Mouse (Mus musculus) stomach, embryonic 15.5 days (tissue): ENCODE data around the gene Try10. TPM values are rescaled to one million over a fixed set of nuclear protein-coding genes. Genes with fewer than 3 reads are reported as not detected.
"Not testable (repeated sequence)": the region's sequence is repeated elsewhere in the genome, so short reads cannot be mapped to it uniquely, and the experiment has no call there.

Experiments
- ATAC-seq: fragments of 200-750 bp; cut with Nextera tagmentation; 2 replicates; pipeline ENCODE4 v1.8.0; 2017; ENCODE audit warnings: low read depth, moderate number of reproducible peaks, moderate TSS enrichment; ENCODE audit not compliant: insufficient read depth, low FRiP score
- H3K27ac ChIP-seq: fragments of 300-500 bp; sonication (generic); 2 replicates; pipeline ENCODE4 v1.5.1; 2015; ENCODE audit warnings: mild to moderate bottlenecking, inconsistent platforms
- H3K27me3 ChIP-seq: fragments of 300-500 bp; sonication (generic); replicated peaks from 2 replicates; pipeline ENCODE4 v1.6.1; 2015; ENCODE audit warnings: inconsistent platforms
- H3K36me3 ChIP-seq: fragments of 300-500 bp; sonication (generic); 2 replicates; pipeline ENCODE4 v1.6.1; 2015; ENCODE audit warnings: inconsistent platforms
- H3K4me1 ChIP-seq: fragments of 300-500 bp; sonication (generic); 2 replicates; pipeline ENCODE4 v1.6.1; 2015; ENCODE audit warnings: inconsistent platforms
- H3K4me2 ChIP-seq: fragments of 300-500 bp; sonication (generic); 2 replicates; pipeline ENCODE4 v1.6.1; 2015; ENCODE audit warnings: mild to moderate bottlenecking, inconsistent platforms
- H3K4me3 ChIP-seq: fragments of 300-500 bp; sonication (generic); replicated peaks from 2 replicates; pipeline ENCODE4 v1.5.1; 2015; ENCODE audit warnings: inconsistent platforms
- H3K9ac ChIP-seq: fragments of 300-500 bp; sonication (generic); 2 replicates; pipeline ENCODE4 v1.6.1; 2015; ENCODE audit warnings: inconsistent platforms
- H3K9me3 ChIP-seq: fragments of 300-500 bp; sonication (generic); 2 replicates; pipeline ENCODE4 v1.6.1; 2016; ENCODE audit warnings: inconsistent platforms
- WGBS: fragments of 180-500 bp; shearing (Covaris S2); methylation state at CpG from one replicate; pipeline ENCODE4 v1.1.7; 2015; 5-methylcytosine and 5-hydroxymethylcytosine counted together
- polyA plus RNA-seq: library from polyadenylated mRNA; unstranded; fragments of >200 nt; fragmentation: Nextera tagmentation; extraction: Ambion mirVana; gene quantifications from 2 replicates; pipeline ENCODE4 v1.2.1, GENCODE M21; 2015

The Try10 gene
- polyA plus RNA-seq, result 272 and 357 TPM in 2 replicates

DNA sequence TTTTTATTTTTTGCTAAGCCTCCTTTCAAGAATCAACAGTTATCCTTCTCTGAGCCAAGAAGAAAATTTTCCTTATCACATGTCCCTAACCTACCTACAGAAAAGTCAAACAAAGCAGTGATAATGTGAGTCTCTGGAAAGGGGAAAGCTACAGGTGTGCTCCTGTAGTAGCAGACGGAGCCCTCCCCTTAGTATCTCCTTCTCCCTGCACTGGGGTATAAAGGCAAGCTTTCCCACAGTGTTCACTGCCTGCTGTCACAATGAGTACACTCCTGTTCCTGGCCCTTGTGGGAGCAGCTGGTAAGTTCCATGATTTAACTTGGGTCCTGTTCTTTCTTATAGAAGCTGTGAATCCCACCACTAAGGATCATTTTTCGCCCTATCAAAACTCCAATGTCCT is at the start of gene Try10:
Try10 (plus strand) TSS at position 174 of the 400 bp plus-strand sequence.
- Histone ChIP-seq H3K9me3 (no peaks in the 10 kb centered on the region), H3K4me3 (no peak within 1 kb of the TSS), H3K27ac (no peak within 1 kb of the TSS), H3K27me3 (no peaks in the 10 kb centered on the region), H3K36me3 (no peaks in the 10 kb centered on the region), H3K4me2 (no peak within 1 kb of the TSS), H3K9ac (no peak within 1 kb of the TSS), H3K4me1 (no peaks in the 10 kb centered on the region)
- WGBS, result 71% methylated on average over 2 of the region's 2 CpGs
- peak; percentile 53; the same call in 1 of the 2 replicates for ATAC-seq

DNA sequence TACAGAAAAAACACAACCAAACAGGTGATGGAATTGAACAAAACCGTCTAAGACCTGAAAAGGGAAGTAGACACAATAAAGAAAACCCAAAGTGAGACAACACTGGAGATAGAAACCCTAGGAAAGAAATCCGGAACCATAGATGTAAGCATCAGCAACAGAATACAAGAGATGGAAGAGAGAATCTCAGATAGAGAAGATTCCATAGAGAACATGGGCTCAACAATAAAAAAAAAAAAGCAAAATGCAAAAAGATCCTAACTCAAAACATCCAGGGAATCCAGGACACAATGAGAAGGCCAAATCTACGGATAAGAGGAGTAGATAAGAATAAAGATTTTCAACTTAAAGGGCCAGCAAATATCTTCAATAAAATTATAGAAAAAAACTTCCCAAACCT is 37.2 kb upstream of the Try10 start, which contains the start of gene Try5:
Try5 (minus strand) TSS at position 101 of the 400 bp plus-strand sequence.
- not testable (repeated sequence) for H3K9me3 ChIP-seq, H3K27me3 ChIP-seq, H3K9ac ChIP-seq, H3K4me1 ChIP-seq, H3K27ac ChIP-seq, H3K4me2 ChIP-seq, H3K4me3 ChIP-seq, ATAC-seq, H3K36me3 ChIP-seq
- 68% methylated on average over 3 of the region's 3 CpGs for WGBS

DNA sequence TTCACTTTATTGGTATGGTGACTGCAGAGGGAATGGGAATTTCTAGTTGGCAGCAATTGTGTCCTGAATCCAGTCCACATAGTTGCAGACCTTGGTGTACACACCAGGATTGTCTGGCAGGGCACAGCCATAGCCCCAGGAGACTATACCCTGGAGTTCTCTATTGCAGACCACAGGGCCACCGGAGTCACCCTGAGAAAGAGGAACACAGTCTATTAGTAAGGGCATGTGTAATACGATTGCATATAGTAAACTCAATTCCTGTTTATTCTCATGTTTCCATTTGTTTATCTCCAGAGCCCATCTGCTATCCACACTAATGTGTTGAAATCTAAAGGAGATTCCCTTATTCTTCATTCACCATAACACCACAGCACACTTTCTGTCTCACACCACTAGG is 19.9 kb downstream of the Try10 start:
- H3K27ac ChIP-seq, H3K9ac ChIP-seq, H3K4me2 ChIP-seq, ATAC-seq, H3K27me3 ChIP-seq, H3K4me1 ChIP-seq, H3K9me3 ChIP-seq, H3K4me3 ChIP-seq, H3K36me3 ChIP-seq: not testable (repeated sequence)
- 80% methylated on average over 1 of the region's 2 CpGs for WGBS

DNA sequence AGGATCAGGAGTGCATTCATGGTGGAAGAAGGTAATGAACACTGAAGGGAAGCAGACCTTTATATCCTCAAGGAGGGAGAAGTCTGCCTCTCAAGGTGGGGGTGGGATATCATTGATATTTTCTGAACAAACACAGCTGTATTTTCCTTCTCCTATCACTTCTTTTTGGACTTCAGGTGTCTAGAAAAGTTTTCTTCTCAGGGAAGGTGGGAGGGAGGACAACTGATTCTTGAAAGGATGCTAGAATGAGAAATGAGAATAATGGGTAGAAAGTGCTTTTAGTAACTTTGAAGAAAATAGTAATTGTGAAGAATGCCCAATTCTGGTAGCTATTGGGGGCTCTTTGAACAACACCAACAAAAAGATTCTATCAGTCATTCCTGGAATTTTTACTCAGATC is 23.7 kb downstream of the Try10 start, which contains the start of gene Prss3:
Prss3 (minus strand) TSS at position 101 of the 400 bp plus-strand sequence.
- H3K4me2 ChIP-seq, H3K4me1 ChIP-seq, H3K9ac ChIP-seq, ATAC-seq, H3K36me3 ChIP-seq, H3K27me3 ChIP-seq, H3K4me3 ChIP-seq, H3K9me3 ChIP-seq, H3K27ac ChIP-seq: not testable (repeated sequence)

DNA sequence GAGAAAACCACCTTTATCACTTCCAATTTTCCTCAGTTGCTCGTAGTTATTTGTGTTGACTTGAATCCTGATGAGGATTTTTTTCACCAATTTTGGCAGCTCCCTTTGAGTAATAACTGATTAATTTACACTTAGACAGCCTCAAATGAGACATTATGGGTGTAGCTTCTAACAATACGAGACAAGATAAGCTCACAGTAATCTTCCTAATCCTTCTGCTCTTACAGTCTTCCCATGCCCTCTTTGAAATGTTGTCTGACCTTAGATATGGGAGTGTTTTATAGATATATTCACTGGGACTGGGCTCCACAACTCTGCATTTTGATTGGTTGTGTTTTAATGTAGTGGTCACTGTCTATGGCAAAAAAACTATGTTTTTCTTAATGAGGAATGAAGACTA is 32.9 kb downstream of the Try10 start:
- Histone ChIP-seq H3K4me2 (no peak overlapping the region), H3K9me3 (no peaks in the 10 kb centered on the region), H3K9ac (no peak overlapping the region), H3K4me3 (no peak overlapping the region), H3K27me3 (no peaks in the 10 kb centered on the region), H3K36me3 (no peaks in the 10 kb centered on the region), H3K27ac (no peak overlapping the region), H3K4me1 (no peaks in the 10 kb centered on the region)
- no peak for ATAC-seq
- 66% methylated on average over 2 of the region's 2 CpGs for WGBS

DNA sequence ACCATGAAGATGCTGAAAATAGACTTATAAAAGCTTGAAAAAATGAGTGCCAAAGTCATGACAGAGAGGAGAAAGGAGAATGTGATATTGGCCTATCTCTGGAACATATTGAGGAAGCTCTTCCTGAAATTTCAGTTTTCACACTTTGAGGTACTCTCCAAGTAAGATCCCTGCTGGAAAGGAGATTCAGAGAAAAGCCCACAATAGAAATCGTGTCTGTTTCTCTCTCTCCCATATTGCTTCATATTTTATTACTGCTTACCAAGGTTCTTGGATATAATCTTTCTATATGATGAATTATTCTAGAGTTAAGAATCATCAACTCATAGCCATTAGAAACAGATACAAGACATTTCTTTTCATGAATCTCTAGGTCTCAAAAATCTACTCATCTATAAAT is 37.7 kb downstream of the Try10 start:
- not testable (repeated sequence) for H3K36me3 ChIP-seq, H3K9me3 ChIP-seq, H3K4me2 ChIP-seq, H3K9ac ChIP-seq, H3K4me1 ChIP-seq, ATAC-seq, H3K27me3 ChIP-seq, H3K4me3 ChIP-seq, H3K27ac ChIP-seq
- 73% methylated on average over 1 of the region's 1 CpGs for WGBS

DNA sequence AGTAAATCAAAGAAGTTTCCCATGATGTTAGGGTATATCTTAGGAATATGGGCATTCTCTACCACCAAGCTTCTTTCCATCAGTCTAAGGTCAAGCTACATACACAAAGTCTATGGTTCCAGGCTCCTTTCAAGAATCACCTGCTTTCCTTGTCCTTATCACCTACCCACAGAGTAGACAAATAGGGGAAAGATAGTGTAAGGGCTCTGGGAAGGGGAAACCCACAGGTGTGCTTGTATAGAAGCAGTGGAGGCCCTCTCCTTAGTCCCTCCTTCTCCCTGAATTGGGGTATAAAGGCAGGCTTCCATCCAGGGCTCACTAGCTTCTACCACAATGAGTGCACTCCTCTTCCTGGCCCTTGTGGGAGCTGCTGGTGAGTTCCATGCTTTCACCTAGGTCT is 38.2 kb downstream of the Try10 start, which contains the start of gene Gm5771:
Gm5771 (plus strand) TSS at position 301 of the 400 bp plus-strand sequence.
- not testable (repeated sequence) for H3K4me1 ChIP-seq, H3K36me3 ChIP-seq, H3K27me3 ChIP-seq, H3K4me3 ChIP-seq, ATAC-seq, H3K4me2 ChIP-seq, H3K9me3 ChIP-seq, H3K27ac ChIP-seq, H3K9ac ChIP-seq

Other genes starting within 250 kb of the Try10 start
- gene Try4, start 51.8 kb upstream of the Try10 start, polyA plus RNA-seq, result 23.1 and 29.2 TPM in 2 replicates
- gene Try5, start 37.3 kb upstream of the Try10 start, polyA plus RNA-seq, result 220 and 287 TPM in 2 replicates
- 110 and 114 TPM in 2 replicates for gene Prss3, start 23.6 kb downstream of the Try10 start, polyA plus RNA-seq
- 86.0 and 95.7 TPM in 2 replicates for gene Gm5771, start 38.3 kb downstream of the Try10 start, polyA plus RNA-seq
- gene Gm10334, start 92.0 kb downstream of the Try10 start, polyA plus RNA-seq, result 89.9 and 105 TPM in 2 replicates
- gene Prss1, start 104.8 kb downstream of the Try10 start, polyA plus RNA-seq, result 367 and 403 TPM in 2 replicates
- gene Prss2, start 167.7 kb downstream of the Try10 start, polyA plus RNA-seq, result 141 and 187 TPM in 2 replicates